Mouse (Mus musculus) cortical plate, adult 2 months (tissue): ENCODE data around the gene Pex11b. TPM values are rescaled to one million over a fixed set of nuclear protein-coding genes. Genes with fewer than 3 reads are reported as not detected.
"Not testable (repeated sequence)": the region's sequence is repeated elsewhere in the genome, so short reads cannot be mapped to it uniquely, and the experiment has no call there.

Source experiments
- H3K27ac ChIP-seq: fragments of 200-500 bp; 2 replicates; pipeline ENCODE4 v1.5.1; 2012; ENCODE audit warnings: low read length, control low read depth, inconsistent platforms; ENCODE audit not compliant: insufficient read depth
- H3K4me1 ChIP-seq: fragments of 200-500 bp; 2 replicates; pipeline ENCODE4 v1.6.1; 2011; ENCODE audit warnings: low read length; ENCODE audit not compliant: control insufficient read depth, insufficient read depth
- H3K4me3 ChIP-seq: fragments of 200-500 bp; 2 replicates; pipeline ENCODE4 v1.5.1; 2011; ENCODE audit warnings: mild to moderate bottlenecking, low read length, control low read depth; ENCODE audit not compliant: insufficient read depth
- CTCF ChIP-seq: fragments of 200-500 bp; IDR thresholded peaks from 2 replicates; pipeline ENCODE4 v1.5.1; 2011; ENCODE audit warnings: mild to moderate bottlenecking, control low read depth, low read length; ENCODE audit not compliant: insufficient read depth; ENCODE audit errors: extremely low read depth
- POLR2A ChIP-seq: fragments of 200-500 bp; IDR thresholded peaks from 2 replicates; pipeline ENCODE4 v1.6.1; 2011; ENCODE audit warnings: mild to moderate bottlenecking, low read length, control low read depth; ENCODE audit not compliant: insufficient read depth; ENCODE audit errors: extremely low read depth
- polyA plus RNA-seq: library from polyadenylated mRNA; depleted of rRNA; stranded (reverse); fragments of >200 nt; gene quantifications from 2 replicates; pipeline ENCODE4 v1.2.3, GENCODE M21; 2012; rRNA removed

Pex11b gene
- polyA plus RNA-seq, 1 experiment = 62.8 TPM

DNA sequence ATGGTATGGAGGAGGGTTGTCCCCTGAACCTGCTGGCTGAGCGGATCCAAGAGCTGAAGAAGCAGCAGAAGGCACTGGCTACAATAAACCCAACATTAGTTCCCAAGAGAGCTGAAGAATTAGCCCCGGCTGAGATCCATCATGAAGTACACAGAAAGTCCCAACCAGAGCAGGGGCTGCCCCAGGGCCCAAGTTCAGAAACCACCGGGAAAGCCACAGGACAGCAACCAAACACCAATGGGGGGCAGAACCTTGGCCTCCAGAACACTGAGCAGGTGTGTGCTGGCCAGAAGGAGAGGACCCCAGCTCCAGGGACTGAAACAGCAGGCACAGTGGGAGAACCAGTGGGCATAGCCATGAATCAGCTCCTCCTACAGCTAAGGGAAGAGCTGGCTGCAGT, 48.3 kb downstream of the Pex11b start:
- no peaks in the 10 kb centered on the region; the same call in 1 of the 2 replicates for H3K4me1 ChIP-seq
- H3K4me3 ChIP-seq = no peak overlapping the region
- no peak for TF ChIP-seq CTCF
- TF ChIP-seq POLR2A = no peak
- no peak overlapping the region for H3K27ac ChIP-seq

GRCm38 (mm10) chr3:96684151-96684821, 49.1 kb downstream of the Pex11b start:
- H3K27ac ChIP-seq = no peak overlapping the region
- H3K4me3 ChIP-seq = no peak overlapping the region
- H3K4me1 ChIP-seq = no peaks in the 10 kb centered on the region
- TF ChIP-seq POLR2A (no peak), CTCF (no peak)

DNA sequence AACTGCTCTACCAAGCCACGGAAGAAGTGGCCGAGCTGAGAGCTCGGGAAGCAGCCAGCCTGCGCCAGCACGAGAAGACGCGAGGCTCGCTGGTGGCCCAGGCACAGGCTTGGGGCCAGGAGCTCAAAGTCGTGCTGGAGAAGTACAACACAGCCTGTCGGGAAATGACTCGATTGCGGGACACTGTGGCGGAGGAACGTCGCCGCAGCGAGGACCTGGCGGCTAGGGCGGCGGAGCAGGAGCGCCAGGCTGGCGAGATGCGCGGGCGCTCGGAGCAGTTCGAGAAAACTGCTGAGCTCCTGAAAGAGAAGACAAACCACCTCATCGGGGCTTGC, 49.6 kb downstream of the Pex11b start:
- no peak overlapping the region for H3K27ac ChIP-seq
- no peaks in the 10 kb centered on the region for H3K4me1 ChIP-seq
- TF ChIP-seq CTCF (no peak), POLR2A (no peak)
- H3K4me3 ChIP-seq = no peak overlapping the region

- H3K27ac ChIP-seq, H3K4me1 ChIP-seq, H3K4me3 ChIP-seq: not testable (repeated sequence)
These were observed 50.9 kb downstream of the Pex11b start for GRCm38 (mm10) chr3:96686057-96686456.

DNA sequence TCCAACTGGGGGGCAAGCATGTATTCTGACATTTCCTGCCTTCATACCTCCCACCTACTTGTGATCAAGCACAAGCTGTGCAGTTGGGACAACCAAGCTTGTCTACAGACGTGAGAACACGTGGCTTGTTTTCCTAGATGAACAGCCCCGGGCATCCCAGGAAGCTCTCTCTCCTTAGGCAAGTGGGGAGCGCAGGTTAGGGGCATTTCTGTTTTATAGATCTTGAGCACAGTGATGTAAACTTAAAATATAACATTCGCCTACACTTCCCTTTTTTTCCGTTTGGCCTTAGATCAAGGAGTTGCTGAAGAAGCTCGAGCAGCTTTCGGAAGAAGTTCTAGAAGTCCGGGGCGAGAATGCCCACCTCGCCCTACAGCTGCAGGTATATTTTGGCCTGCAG, 53.7 kb downstream of the Pex11b start:
- Histone ChIP-seq H3K4me1 (no peaks in the 10 kb centered on the region), H3K27ac (no peak overlapping the region), H3K4me3 (peak overlapping the region; percentile 15; the same call in 1 of the 2 replicates)
- no peak for TF ChIP-seq POLR2A
- no peak for TF ChIP-seq CTCF

DNA sequence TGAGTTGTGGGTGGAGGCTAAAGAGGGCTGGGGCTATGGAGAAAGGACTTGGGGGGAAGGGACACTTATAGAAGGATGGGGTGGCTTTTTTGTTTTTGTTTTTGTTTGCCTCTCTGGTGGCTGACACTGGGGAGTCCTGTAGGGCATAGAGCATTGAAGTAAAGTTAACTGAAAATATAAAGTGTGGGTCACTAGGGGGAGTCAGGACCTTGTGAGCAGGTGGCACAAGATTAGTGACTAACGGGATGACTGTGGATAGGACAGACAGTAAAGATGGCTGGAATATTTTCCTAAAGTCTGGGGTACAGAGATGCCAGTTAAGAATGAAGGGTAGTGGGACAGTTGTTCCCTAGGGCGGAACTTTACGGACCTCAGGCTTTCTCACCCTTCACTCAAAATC, 55.1 kb downstream of the Pex11b start:
- TF ChIP-seq CTCF (no peak), POLR2A (no peak)
- H3K4me1 ChIP-seq = no peaks in the 10 kb centered on the region
- H3K4me3 ChIP-seq = no peak overlapping the region
- no peak overlapping the region for H3K27ac ChIP-seq

- Histone ChIP-seq H3K27ac (no peak overlapping the region; the same call in 1 of the 2 replicates), H3K4me1 (no peaks in the 10 kb centered on the region), H3K4me3 (no peak overlapping the region)
- TF ChIP-seq POLR2A (no peak), CTCF (no peak)
These were observed 57.3 kb downstream of the Pex11b start for GRCm38 (mm10) chr3:96692506-96692905.

DNA sequence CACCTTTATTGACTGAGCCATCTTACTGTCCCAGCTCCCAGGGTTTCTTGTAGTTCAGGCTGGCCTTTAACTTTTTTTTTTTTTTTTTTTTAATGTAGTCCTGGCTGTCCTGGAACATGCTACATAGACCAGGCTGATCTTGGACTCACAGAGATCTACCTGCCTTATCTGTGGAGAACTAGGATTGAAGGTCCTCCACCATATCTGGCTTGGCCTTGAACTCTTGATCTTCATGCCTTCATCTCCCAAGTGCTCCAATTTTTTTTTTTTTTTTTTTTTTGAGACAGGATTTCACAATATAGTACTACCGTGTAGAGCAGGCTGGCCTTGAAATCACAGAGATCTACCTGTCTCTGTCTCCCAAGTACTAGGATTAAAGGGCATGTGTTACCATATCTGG, 58.4 kb downstream of the Pex11b start:
- H3K4me3 ChIP-seq = no peak overlapping the region
- TF ChIP-seq POLR2A = no peak
- no peak for TF ChIP-seq CTCF
- H3K27ac ChIP-seq = no peak overlapping the region
- H3K4me1 ChIP-seq = no peaks in the 10 kb centered on the region

Other genes with a start within 250 kb of the Pex11b start
- not detected in 2 replicates for gene BC107364, start 183.1 kb upstream of the Pex11b start, polyA plus RNA-seq
- gene Hfe2, start 110.2 kb upstream of the Pex11b start, polyA plus RNA-seq = 1.4 and 1.5 TPM in 2 replicates
- 31.4 and 38.5 TPM in 2 replicates for gene Txnip, start 77.4 kb upstream of the Pex11b start, polyA plus RNA-seq
- not detected in 2 replicates for gene Gm16253, start 58.4 kb upstream of the Pex11b start, polyA plus RNA-seq
- gene Polr3gl, start 41.2 kb upstream of the Pex11b start, polyA plus RNA-seq = 44.5 and 55.9 TPM in 2 replicates
- gene Ankrd34a, start 38.7 kb upstream of the Pex11b start, polyA plus RNA-seq = 61.6 and 61.9 TPM in 2 replicates
- 20.9 and 22.7 TPM in 2 replicates for gene Lix1l, start 34.2 kb upstream of the Pex11b start, polyA plus RNA-seq
- 33.9 and 38.0 TPM in 2 replicates for gene Rbm8a, start 5.4 kb upstream of the Pex11b start, polyA plus RNA-seq
- 0.13 and 0.21 TPM in 2 replicates for gene Gm42957, start 98 bp downstream of the Pex11b start, polyA plus RNA-seq
- gene Itga10, start 10.2 kb downstream of the Pex11b start, polyA plus RNA-seq = 2.9 and 3.9 TPM in 2 replicates
- 7.8 and 8.5 TPM in 2 replicates for gene Ankrd35, start 34.8 kb downstream of the Pex11b start, polyA plus RNA-seq
- 24.6 and 25.4 TPM in 2 replicates for gene Pias3, start 61.0 kb downstream of the Pex11b start, polyA plus RNA-seq
- gene Nudt17, start 73.2 kb downstream of the Pex11b start, polyA plus RNA-seq = 16.8 and 19.6 TPM in 2 replicates
- 35.3 and 36.5 TPM in 2 replicates for gene Polr3c, start 92.3 kb downstream of the Pex11b start, polyA plus RNA-seq
- 52.3 and 54.9 TPM in 2 replicates for gene Rnf115, start 92.3 kb downstream of the Pex11b start, polyA plus RNA-seq
- 0.17 and 0.19 TPM in 2 replicates for gene Pdzk1, start 193.9 kb downstream of the Pex11b start, polyA plus RNA-seq
- gene Cd160, start 194.0 kb downstream of the Pex11b start, polyA plus RNA-seq = 0.06 TPM in 1 of 2 replicates, not detected in the other